Mouse (Mus musculus) CH12.LX (cell line): ENCODE measurements at regions not wholly inside any gene's neighbourhood (a gene's known extent, or its start where the extent isn't known, plus 50 kb on each side); places are given as distances from the start of the nearest gene placed in this dataset.

Experiments
- DNase-seq: peaks from one replicate; pipeline ENCODE4 v3.0.0-alpha.2; 2013; ENCODE audit errors: extremely low read depth
- H3K27ac ChIP-seq: 2 replicates; pipeline ENCODE4 v1.5.1; 2012; ENCODE audit warnings: low read depth, mild to moderate bottlenecking, control low read depth, moderate library complexity; ENCODE audit not compliant: insufficient read depth
- H3K27me3 ChIP-seq: replicated peaks from 2 replicates; pipeline ENCODE3; 2012; ENCODE audit warnings: inconsistent platforms
- H3K36me3 ChIP-seq, 2 experiments: replicated peaks in 1 of 2; 2 replicates each; pipeline versions ENCODE3 to v1.6.1; 2012; ENCODE audit warnings: inconsistent platforms in 1 of 2, low read length in 1 of 2, mild to moderate bottlenecking in 1 of 2, mixed read lengths in 1 of 2, moderate library complexity in 1 of 2; ENCODE audit not compliant: control insufficient read depth in 1 of 2, insufficient read depth in 1 of 2
- H3K4me1 ChIP-seq, 2 experiments: 2 replicates each; pipeline ENCODE4 v1.6.1; 2012; ENCODE audit warnings: inconsistent platforms in 1 of 2, moderate library complexity in 1 of 2; ENCODE audit not compliant: insufficient read depth in 2 of 2, control insufficient read depth in 1 of 2
- H3K4me2 ChIP-seq: 2 replicates; pipeline ENCODE4 v1.6.1; 2012; ENCODE audit warnings: low read depth, mild to moderate bottlenecking, control low read depth; ENCODE audit not compliant: poor library complexity, insufficient read depth, severe bottlenecking
- H3K4me3 ChIP-seq, 3 experiments: fragments of 150-350 bp in 1 of 3; sonication (generic) in 1 of 3; replicated peaks in 1 of 3; 2 replicates each; pipeline versions ENCODE3 to v1.5.1; 2011 to 2012; ENCODE audit warnings: low read depth in 2 of 3, low read length in 2 of 3, mild to moderate bottlenecking in 2 of 3, moderate library complexity in 2 of 3, control low read depth in 1 of 3, improper control_type of control experiment in 1 of 3, inconsistent platforms in 1 of 3, mixed read lengths in 1 of 3; ENCODE audit not compliant: poor library complexity in 1 of 3
- H3K79me2 ChIP-seq: replicated peaks from 2 replicates; pipeline ENCODE4 v1.6.1; 2012; ENCODE audit warnings: mild to moderate bottlenecking, moderate library complexity; ENCODE audit not compliant: control insufficient read depth, poor library complexity, insufficient read depth, severe bottlenecking; ENCODE audit errors: extremely low read depth
- H3K9ac ChIP-seq: 2 replicates; pipeline ENCODE4 v1.6.1; 2012; ENCODE audit warnings: low read depth, mild to moderate bottlenecking, control low read depth, moderate library complexity; ENCODE audit not compliant: insufficient read depth
- H3K9me3 ChIP-seq: replicated peaks from 2 replicates; pipeline ENCODE3; 2012; ENCODE audit warnings: low read length, inconsistent platforms, mixed read lengths
- CHD2 ChIP-seq: IDR thresholded peaks from 2 replicates; pipeline ENCODE4 v1.6.1; 2011; ENCODE audit warnings: low read length, improper control_type of control experiment
- CTCF ChIP-seq, 2 experiments: IDR thresholded peaks in 1 of 2; conservative IDR thresholded peaks in 1 of 2; 2 replicates each; pipeline ENCODE4 v1.5.1; 2011 to 2012; ENCODE audit warnings: low read depth in 2 of 2, low read length in 2 of 2, improper control_type of control experiment in 1 of 2, inconsistent platforms in 1 of 2, mild to moderate bottlenecking in 1 of 2, moderate library complexity in 1 of 2
- E2F4 ChIP-seq: IDR thresholded peaks from 2 replicates; pipeline ENCODE4 v1.6.1; 2011; ENCODE audit warnings: low read depth, low read length, improper control_type of control experiment; ENCODE audit not compliant: insufficient replicate concordance
- ETS1 ChIP-seq: conservative IDR thresholded peaks from 2 replicates; pipeline ENCODE4 v1.6.1; 2012; ENCODE audit warnings: low read depth, mild to moderate bottlenecking, inconsistent platforms, low read length, improper control_type of control experiment, moderate library complexity
- KAT2A ChIP-seq: IDR thresholded peaks from 2 replicates; pipeline ENCODE4 v1.6.1; 2012; ENCODE audit warnings: low read length, improper control_type of control experiment, inconsistent platforms; ENCODE audit not compliant: insufficient replicate concordance
- MAFK ChIP-seq: IDR thresholded peaks from 2 replicates; pipeline ENCODE4 v1.6.1; 2011; ENCODE audit warnings: low read length, improper control_type of control experiment; ENCODE audit not compliant: insufficient replicate concordance
- MAX ChIP-seq: IDR thresholded peaks from 2 replicates; pipeline ENCODE4 v1.6.1; 2011; ENCODE audit warnings: low read length, improper control_type of control experiment
- MEF2A ChIP-seq: IDR thresholded peaks from 2 replicates; pipeline ENCODE4 v1.6.1; 2014; ENCODE audit warnings: low read depth, mild to moderate bottlenecking, inconsistent platforms, low read length, improper control_type of control experiment, borderline replicate concordance
- MYC ChIP-seq: IDR thresholded peaks from 2 replicates; pipeline ENCODE4 v1.6.1; 2011; ENCODE audit warnings: low read depth, mild to moderate bottlenecking, improper control_type of control experiment, low read length
- NELFE ChIP-seq: IDR thresholded peaks from 2 replicates; pipeline ENCODE4 v1.6.1; 2011; ENCODE audit warnings: low read depth, low read length, improper control_type of control experiment
- RAD21 ChIP-seq: IDR thresholded peaks from 2 replicates; pipeline ENCODE4 v1.6.1; 2011; ENCODE audit warnings: low read depth, mild to moderate bottlenecking, low read length, improper control_type of control experiment, moderate library complexity
- RCOR1 ChIP-seq: conservative IDR thresholded peaks from 2 replicates; pipeline ENCODE4 v1.6.1; 2012; ENCODE audit warnings: low read depth, mild to moderate bottlenecking, inconsistent platforms, low read length, improper control_type of control experiment
- SMC3 ChIP-seq: IDR thresholded peaks from 2 replicates; pipeline ENCODE4 v1.6.1; 2011; ENCODE audit warnings: low read depth, low read length, improper control_type of control experiment
- UBTF ChIP-seq: IDR thresholded peaks from 2 replicates; pipeline ENCODE4 v1.6.1; 2012; ENCODE audit warnings: low read depth, mild to moderate bottlenecking, inconsistent platforms, low read length, improper control_type of control experiment, moderate library complexity
- USF1 ChIP-seq: IDR thresholded peaks from 2 replicates; pipeline ENCODE4 v1.6.1; 2014; ENCODE audit warnings: low read depth, mild to moderate bottlenecking, inconsistent platforms, low read length, improper control_type of control experiment
- USF2 ChIP-seq: conservative IDR thresholded peaks from 2 replicates; pipeline ENCODE4 v1.6.1; 2011; ENCODE audit warnings: low read depth, low read length, improper control_type of control experiment
- dilution Hi-C: fragments of 300-500 bp; cut with MboI; formaldehyde crosslinking; loops from 2 replicates; pipeline ENCODE4 v1.14.3; 2020; ENCODE audit warnings: low sequenced_read_pairs; ENCODE audit not compliant: extremely low pct_unique_long_range_greater_than_20kb, extremely low pct_ligation_motif_present
- in situ Hi-C: fragments of 300-500 bp; cut with MboI; formaldehyde crosslinking; loops from 3 replicates; pipeline ENCODE4 v1.14.3; 2019; ENCODE audit warnings: low sequenced_read_pairs, low pct_ligation_motif_present, low pct_unique_long_range_greater_than_20kb, mixed read lengths

DNA sequence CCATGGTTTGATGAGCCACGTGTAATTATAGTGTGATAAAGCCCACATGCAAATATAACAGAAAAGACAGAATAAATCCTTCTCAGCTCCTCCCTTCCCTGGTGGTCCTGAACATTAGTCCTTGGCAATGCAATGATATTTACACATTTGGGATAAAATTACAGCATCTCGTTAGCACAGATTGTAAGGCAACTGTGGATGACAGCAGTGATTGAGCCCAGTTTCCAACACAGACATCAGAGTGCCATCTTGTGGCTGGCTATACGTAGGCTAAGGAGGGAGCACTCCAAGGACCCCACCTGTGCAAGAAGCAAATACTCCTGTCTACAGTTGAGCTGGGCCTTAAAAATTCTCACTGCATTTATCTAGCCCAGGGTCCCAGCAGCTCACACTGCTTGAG is 84.1 kb upstream of the Ercc4 start:
- dilution Hi-C loops, result no loop called here
- peaks cover 26% of the 10 kb centered on the region for H3K27me3 ChIP-seq
- TF ChIP-seq RCOR1 (no peak), E2F4 (no peak), MEF2A (no peak), RAD21 (peak; percentile 59), CTCF (conservative IDR thresholded peaks at IDR 0.05 in 1 of 2, IDR thresholded peaks at IDR 0.05 in 1 of 2; ENCODE audit: low read depth in 2 of 2, low read length in 2 of 2) (peak in 1 of 2 experiments; percentile 65; a peak in 2 of 4 replicates), SMC3 (peak; percentile 41)
- TF ChIP-seq, all 38 proteins: peak for 3
- no peak overlapping the region for H3K4me2 ChIP-seq
- DNase-seq, result peak; percentile 10
- no peaks in the 10 kb centered on the region for H3K36me3 ChIP-seq
- H3K79me2 ChIP-seq, result no peaks in the 10 kb centered on the region
- no peak overlapping the region for H3K4me3 ChIP-seq
- in situ Hi-C loops, result no loop called here
- H3K27ac ChIP-seq, result no peak overlapping the region
- no peak overlapping the region for H3K9ac ChIP-seq
- H3K4me1 ChIP-seq, result no peaks in the 10 kb centered on the region
- H3K9me3 ChIP-seq, result no peaks in the 10 kb centered on the region

DNA sequence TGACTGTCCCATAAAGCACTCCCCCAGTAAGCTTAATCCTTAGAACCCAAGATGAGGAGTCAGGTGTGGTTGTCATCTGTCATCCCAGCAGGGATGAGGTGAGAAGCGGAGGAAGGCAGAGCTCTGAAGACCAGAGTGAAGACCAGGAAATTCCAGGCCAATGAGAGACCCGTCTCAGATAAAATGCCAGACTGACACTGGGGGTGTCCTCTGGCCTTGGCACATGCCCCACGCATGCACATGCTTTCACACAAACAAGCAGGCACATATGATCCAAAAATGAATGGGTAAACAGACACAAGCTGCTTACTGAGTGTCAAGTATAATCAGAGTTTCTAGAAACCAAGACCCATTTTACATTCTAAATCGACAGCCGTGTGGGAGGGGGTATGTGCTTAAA is 75.3 kb upstream of the Ercc4 start:
- in situ Hi-C loops, result no loop called here
- DNase-seq, result no peak

DNA sequence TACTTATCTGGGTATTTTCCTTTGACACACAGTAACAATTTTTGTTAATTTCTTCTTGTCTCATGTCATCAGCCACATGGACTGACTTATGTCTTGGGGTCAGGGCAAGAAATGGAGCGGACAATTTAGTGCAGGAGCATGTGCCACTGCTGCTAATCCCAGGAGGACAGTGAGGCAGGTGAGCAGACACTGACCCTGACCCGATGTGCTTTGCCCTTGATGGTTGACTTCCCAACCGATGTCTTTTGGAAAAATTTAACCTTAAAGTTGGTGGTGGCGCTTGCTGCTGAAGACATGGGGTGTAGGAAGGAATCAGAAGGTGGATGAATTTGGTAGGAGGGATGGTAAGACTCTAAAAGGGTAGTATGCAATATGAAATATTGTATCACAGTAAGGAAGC is 72.9 kb upstream of the Ercc4 start:
- Histone ChIP-seq H3K4me2 (no peak overlapping the region), H3K9ac (no peak overlapping the region), H3K27ac (no peak overlapping the region), H3K36me3 (no peaks in the 10 kb centered on the region), H3K4me3 (no peak overlapping the region), H3K4me1 (peaks cover 0 to 4% of the 10 kb centered on the region in 2 experiments; a peak in 2 of 4 replicates), H3K9me3 (no peaks in the 10 kb centered on the region), H3K79me2 (no peaks in the 10 kb centered on the region), H3K27me3 (peaks cover 29% of the 10 kb centered on the region)
- in situ Hi-C loops, result no loop called here
- TF ChIP-seq KAT2A (no peak), USF2 (no peak)
- DNase-seq, result no peak
- dilution Hi-C loops, result no loop called here

More for the DNA sequence above, 75.3 kb upstream of the Ercc4 start:
- no peak overlapping the region for H3K27ac ChIP-seq
- dilution Hi-C loops, result no loop called here
- H3K4me2 ChIP-seq, result no peak overlapping the region
- TF ChIP-seq CHD2 (no peak), MAFK (no peak), ETS1 (no peak), E2F4 (no peak), RAD21 (no peak), MYC (no peak), SMC3 (no peak), USF1 (no peak), UBTF (no peak), NELFE (no peak), CTCF (conservative IDR thresholded peaks at IDR 0.05 in 1 of 2, IDR thresholded peaks at IDR 0.05 in 1 of 2; ENCODE audit: low read depth in 2 of 2, low read length in 2 of 2) (no peak), MAX (no peak)
- H3K27me3 ChIP-seq, result peaks cover 47% of the 10 kb centered on the region
- H3K9me3 ChIP-seq, result no peaks in the 10 kb centered on the region
- H3K79me2 ChIP-seq, result no peaks in the 10 kb centered on the region
- H3K9ac ChIP-seq, result no peak overlapping the region
- H3K4me3 ChIP-seq, result no peak overlapping the region
- no peaks in the 10 kb centered on the region for H3K36me3 ChIP-seq
- H3K4me1 ChIP-seq, result no peaks in the 10 kb centered on the region
